Mouse (Mus musculus) stomach, adult 2 months (tissue): ENCODE results near the gene Tmem26. TPM values are rescaled to one million over a fixed set of nuclear protein-coding genes. Genes with fewer than 3 reads are reported as not detected.

Experiments used
- polyA plus RNA-seq: library from polyadenylated mRNA; depleted of rRNA; stranded (reverse); fragments of >200 nt; gene quantifications from 2 replicates; pipeline ENCODE4 v1.2.3, GENCODE M21; 2012; rRNA removed

Tmem26 gene
- 0.24 and 0.36 TPM in 2 replicates for polyA plus RNA-seq

DNA sequence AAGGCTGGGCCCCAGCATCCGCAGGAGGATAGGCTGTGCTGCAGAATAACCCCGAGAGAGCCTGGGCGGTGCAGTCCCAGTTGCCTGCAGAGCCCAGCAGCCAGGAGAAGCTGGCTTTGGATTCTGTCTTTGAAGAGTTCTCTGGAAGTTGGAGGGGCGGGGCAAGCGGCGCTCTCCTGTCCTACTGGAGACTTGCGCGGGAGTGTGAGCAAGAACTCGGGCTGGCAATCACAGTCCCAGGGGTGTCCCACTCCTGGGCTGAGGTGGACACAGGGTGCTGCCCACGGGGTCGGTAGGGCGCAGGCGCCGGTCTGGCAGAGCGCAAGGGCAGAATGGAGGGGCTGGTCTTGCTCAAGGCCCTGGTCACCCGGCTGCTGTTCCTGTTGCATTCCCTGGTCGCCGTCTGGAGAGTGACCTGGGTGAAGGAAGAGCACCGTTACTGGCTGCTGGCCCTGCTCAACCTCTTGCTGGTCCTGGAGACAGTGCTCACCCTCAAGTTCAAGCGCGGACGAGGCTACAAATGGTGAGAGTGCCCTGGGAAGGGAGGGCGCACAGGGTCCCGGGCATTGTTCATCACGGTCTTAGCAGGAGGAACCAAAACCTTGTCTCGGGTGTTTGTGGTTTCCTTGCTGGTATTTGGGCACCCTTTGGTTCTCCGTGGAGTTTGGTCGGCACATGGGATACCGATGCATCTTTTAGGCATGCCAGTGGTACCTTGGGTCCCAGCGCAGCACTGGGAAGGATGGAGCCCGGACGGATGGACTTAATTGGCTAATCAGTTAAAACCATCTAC lies at the start of gene Tmem26:
Tmem26 (plus strand) TSS at position 79 of the 793 bp plus-strand sequence.

Other genes with a start within 250 kb of the Tmem26 start
- not detected in 2 replicates for gene Cabcoco1, start 181.8 kb upstream of the Tmem26 start, polyA plus RNA-seq